Comparison of ENCODE assay signal across 10 mouse cellular contexts in the genomic region with DNA sequence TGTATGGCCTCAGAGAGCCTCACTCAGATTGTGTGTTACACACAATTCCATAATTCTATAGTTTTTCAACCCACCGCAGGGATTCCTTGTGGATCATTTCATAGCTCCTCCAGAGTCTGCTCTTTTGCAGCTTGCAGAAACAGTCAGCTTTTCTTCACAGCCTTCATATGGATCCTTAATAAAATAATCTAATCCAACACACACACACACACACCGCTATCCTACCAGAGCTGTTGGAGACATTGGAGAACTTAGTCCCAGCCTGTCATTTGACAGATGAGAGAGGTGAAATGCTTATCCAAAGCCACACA.
A peak's percentile ranks its signal among the peaks of the same experiment; 100 is the strongest.
DNase-seq lines count a peak whose midpoint lies in the region; ATAC-seq and TF ChIP-seq lines count a peak whose summit lies in the region.
"Had no signal": no experiment of that assay in that cellular context is flagged by ENCODE, and none has a peak within 500 bp of the region (broad histone marks: within the 10 kb centered on the region; RNA-seq: fewer than 3 reads in every experiment).

No protein-coding gene starts in this region.

- WGBS in forebrain, embryonic 12.5 days, result 72% methylated on average over 2 of the region's 2 CpGs
- WGBS in limb, embryonic 10.5 days, result 75% methylated on average over 2 of the region's 2 CpGs
- 46% methylated on average over 2 of the region's 2 CpGs for WGBS in olfactory bulb, adult 2 months

- intact Hi-C loops in left cerebral cortex, adult 2 months (cut with DNase I), result loop anchor here (1.0 to 10.0 kb wide), 7 partner anchors 94 to 635 kb away; a partner anchor contains a TSS

- H3K9ac ChIP-seq in forebrain, embryonic 12.5 days, result peak overlapping the region; percentile 80; the same call in 1 of the 2 replicates
- H3K9ac ChIP-seq: liver, embryonic 14.5 days had no signal

- ATAC-seq in forebrain, embryonic 12.5 days (ENCODE audit: low FRiP score), result 0 out of 2 replicates have a peak, but pooled peaks have one; percentile 12

- H3K27ac ChIP-seq in left cerebral cortex, adult 2 months, result peak overlapping the region; percentile 9; the same call in 1 of the 2 replicates
- peak overlapping the region; percentile 62 for H3K27ac ChIP-seq in forebrain, embryonic 12.5 days
- peak overlapping the region; percentile 93 for H3K27ac ChIP-seq in limb, embryonic 10.5 days
- H3K27ac ChIP-seq in olfactory bulb, adult 2 months (ENCODE audit: insufficient read depth, low read depth, low read length), result peak overlapping the region; percentile 63
- H3K27ac ChIP-seq: liver, embryonic 14.5 days had no signal

- H3K4me3 ChIP-seq in left cerebral cortex, adult 2 months, result no peak overlapping the region
- no peak overlapping the region for H3K4me3 ChIP-seq in forebrain, embryonic 12.5 days (replicated peaks)
- H3K4me3 ChIP-seq in limb, embryonic 10.5 days, result no peak overlapping the region
- no peak overlapping the region for H3K4me3 ChIP-seq in olfactory bulb, adult 2 months (ENCODE audit: insufficient read depth, low read depth, low read length)
- H3K4me3 ChIP-seq: erythroblast, embryonic 14.5 days had no signal

- no peak for DNase-seq in left cerebral cortex, adult 2 months (ENCODE audit: extremely low spot score in 1 of 2, low spot score in 2 of 2)
- DNase-seq in left cerebral cortex, adult 8-10 months (ENCODE audit: low spot score in 2 of 2), result no peak
- DNase-seq in limb, embryonic 10.5 days (ENCODE audit: low spot score), result no peak
- DNase-seq in thymus, postnatal 36 days, result no peak
- DNase-seq in urinary bladder, postnatal 25 days (ENCODE audit: low spot score), result no peak
- DNase-seq in kidney, postnatal 4 days, result no peak

- no peak for TF ChIP-seq POLR2A in olfactory bulb, adult 2 months (IDR thresholded peaks at IDR 0.05; ENCODE audit: insufficient read depth, low read depth, low read length)

- no peaks in the 10 kb centered on the region for H3K36me3 ChIP-seq in forebrain, embryonic 12.5 days (replicated peaks)
- H3K36me3 ChIP-seq in limb, embryonic 10.5 days, result no peaks in the 10 kb centered on the region

- H3K9me3 ChIP-seq in forebrain, embryonic 12.5 days, result no peaks in the 10 kb centered on the region
- H3K9me3 ChIP-seq in limb, embryonic 10.5 days (replicated peaks), result no peaks in the 10 kb centered on the region

- peaks cover 3% of the 10 kb centered on the region; the same call in 1 of the 2 replicates for H3K27me3 ChIP-seq in forebrain, embryonic 12.5 days
- H3K27me3 ChIP-seq in limb, embryonic 10.5 days (ENCODE audit: low read depth, poor library complexity, severe bottlenecking), result no peaks in the 10 kb centered on the region

- peaks cover 10% of the 10 kb centered on the region for H3K4me1 ChIP-seq in forebrain, embryonic 12.5 days
- peaks cover 36% of the 10 kb centered on the region for H3K4me1 ChIP-seq in limb, embryonic 10.5 days
- H3K4me1 ChIP-seq in olfactory bulb, adult 2 months (ENCODE audit: control insufficient read depth, insufficient read depth, low read length), result peaks cover 21% of the 10 kb centered on the region

- H3K4me2 ChIP-seq in forebrain, embryonic 12.5 days, result peak overlapping the region; percentile 77; the same call in 1 of the 2 replicates

- TF ChIP-seq CTCF in left cerebral cortex, adult 2 months (IDR thresholded peaks at IDR 0.05), result no peak
- no peak for TF ChIP-seq CTCF in olfactory bulb, adult 2 months (IDR thresholded peaks at IDR 0.05; ENCODE audit: insufficient read depth, low read depth, low read length)

Comparison
In these comparisons a context has a peak if more than half of its experiments do, and no peak if none do; other contexts are left out.
1. H3K27ac ChIP-seq: peak in every context shown above with its lines; median percentile 93 in limb, embryonic 10.5 days; 63 in olfactory bulb, adult 2 months; 62 in forebrain, embryonic 12.5 days; 9 in left cerebral cortex, adult 2 months.